Mouse (Mus musculus): ENCODE results near the gene Tmem245. TPM values are rescaled to one million over a fixed set of nuclear protein-coding genes. Genes with fewer than 3 reads are reported as not detected.

The Tmem245 gene
- total and polyA plus RNA-seq, 2 experiments from 2014 or later, result 9.8 to 24.7 TPM

GRCm38 (mm10) chr4:56930312-56930711 is 16.9 kb downstream of the Tmem245 start:
- DNase-seq, result no peak
- no peak overlapping the region for H3K4me2 ChIP-seq (ENCODE audit: low read depth)
- no peaks in the 10 kb centered on the region for H3K9me3 ChIP-seq (ENCODE audit: low read length)
- H3K9ac ChIP-seq, result no peak overlapping the region
- H3K4me3 ChIP-seq (ENCODE audit: low read depth, low read length), result no peak overlapping the region
- no peak for TF ChIP-seq CTCF (IDR thresholded peaks at IDR 0.05; ENCODE audit: low read depth)
- H3K36me3 ChIP-seq (ENCODE audit: insufficient read depth), result peaks cover 18% of the 10 kb centered on the region
- H3K27me3 ChIP-seq (ENCODE audit: insufficient read depth, low read length), result no peaks in the 10 kb centered on the region
- ATAC-seq, result no peak
- no peaks in the 10 kb centered on the region for H3K4me1 ChIP-seq (ENCODE audit: insufficient read depth)
- WGBS, result 86% methylated on average over 4 of the region's 4 CpGs
- H3K27ac ChIP-seq (ENCODE audit: low read depth, low read length), result no peak overlapping the region

- Histone ChIP-seq H3K4me1 (ENCODE audit: insufficient read depth) (no peaks in the 10 kb centered on the region), H3K27ac (ENCODE audit: low read depth, low read length) (no peak overlapping the region), H3K4me2 (ENCODE audit: low read depth) (no peak overlapping the region), H3K4me3 (ENCODE audit: low read depth, low read length) (no peak overlapping the region), H3K9me3 (ENCODE audit: low read length) (no peaks in the 10 kb centered on the region), H3K36me3 (ENCODE audit: insufficient read depth) (peaks cover 21% of the 10 kb centered on the region), H3K9ac (no peak overlapping the region), H3K27me3 (ENCODE audit: insufficient read depth, low read length) (no peaks in the 10 kb centered on the region)
- TF ChIP-seq CTCF (IDR thresholded peaks at IDR 0.05; ENCODE audit: low read depth), result no peak
- no peak for ATAC-seq
- WGBS, result 91% methylated on average over 4 of the region's 4 CpGs
- DNase-seq, result no peak
These were observed 20.3 kb downstream of the Tmem245 start for GRCm38 (mm10) chr4:56926971-56927370.

- H3K9me3 ChIP-seq (ENCODE audit: low read length), result no peaks in the 10 kb centered on the region
- 95% methylated on average over 11 of the region's 11 CpGs for WGBS
- H3K4me1 ChIP-seq (ENCODE audit: insufficient read depth), result no peaks in the 10 kb centered on the region
- H3K4me3 ChIP-seq (ENCODE audit: low read depth, low read length), result no peak overlapping the region
- H3K4me2 ChIP-seq (ENCODE audit: low read depth), result no peak overlapping the region
- no peak overlapping the region for H3K27ac ChIP-seq (ENCODE audit: low read depth, low read length)
- peaks cover 21% of the 10 kb centered on the region for H3K36me3 ChIP-seq (ENCODE audit: insufficient read depth)
- no peak overlapping the region for H3K9ac ChIP-seq
- TF ChIP-seq CTCF (IDR thresholded peaks at IDR 0.05; ENCODE audit: low read depth), result no peak
- ATAC-seq (no peak), DNase-seq (no peak)
- no peaks in the 10 kb centered on the region for H3K27me3 ChIP-seq (ENCODE audit: insufficient read depth, low read length)
These were observed 25.0 kb downstream of the Tmem245 start for GRCm38 (mm10) chr4:56922229-56922628.

DNA sequence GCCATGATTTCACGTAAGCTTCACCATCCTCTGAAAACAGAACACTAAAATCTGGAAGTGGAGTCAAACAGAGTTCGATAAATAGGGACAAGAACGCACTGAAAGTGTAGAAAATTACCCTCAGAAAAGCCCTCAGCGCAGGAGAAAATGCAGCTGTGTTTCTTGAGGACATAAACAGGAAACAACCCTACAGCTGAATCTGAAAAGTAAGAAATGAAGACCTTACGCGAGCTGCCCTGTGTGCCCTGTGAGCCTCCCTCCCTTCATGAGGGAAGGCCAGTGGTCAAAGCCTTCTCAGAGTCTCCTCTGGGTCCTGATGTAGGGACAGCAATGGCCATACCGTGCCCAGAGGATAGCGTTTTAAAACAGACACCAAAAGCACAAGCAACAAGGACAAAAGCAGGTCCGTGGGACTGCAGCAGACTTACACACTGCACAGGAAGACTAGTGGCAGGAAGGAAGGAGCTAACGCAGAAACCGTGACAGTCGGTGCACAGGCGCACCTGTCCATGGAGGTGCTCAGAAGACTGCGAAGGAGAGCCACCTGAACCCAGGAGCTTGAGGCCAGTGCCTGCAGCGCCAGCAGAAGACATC is 31.4 kb downstream of the Tmem245 start:
- WGBS, result 88% methylated on average over 15 of the region's 15 CpGs
- no peak for TF ChIP-seq CTCF (IDR thresholded peaks at IDR 0.05; ENCODE audit: low read depth)

DNA sequence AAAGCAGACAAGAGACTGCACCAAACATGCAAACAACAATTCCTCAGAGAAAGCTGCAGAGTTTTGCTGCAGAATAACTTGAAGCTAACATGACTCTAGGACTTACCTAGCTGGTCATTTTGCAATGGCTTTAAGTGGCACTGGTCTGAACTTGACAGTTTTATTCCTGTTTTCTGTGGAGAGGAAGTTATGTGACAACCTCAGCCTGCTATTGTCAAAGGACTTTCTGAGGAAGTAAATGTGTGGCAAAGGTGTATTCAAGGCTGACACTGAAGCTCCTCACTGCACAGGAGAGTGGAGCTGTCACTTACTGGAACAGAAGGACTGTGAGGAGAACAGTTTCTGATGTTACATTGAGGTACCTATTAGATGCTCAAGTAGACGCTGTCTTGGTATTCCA is 32.5 kb downstream of the Tmem245 start:
- Histone ChIP-seq H3K9ac (no peak overlapping the region), H3K4me3 (ENCODE audit: low read depth, low read length) (no peak overlapping the region), H3K4me1 (ENCODE audit: insufficient read depth) (no peaks in the 10 kb centered on the region), H3K36me3 (ENCODE audit: insufficient read depth) (peaks cover 50% of the 10 kb centered on the region), H3K27me3 (ENCODE audit: insufficient read depth, low read length) (no peaks in the 10 kb centered on the region), H3K27ac (ENCODE audit: low read depth, low read length) (no peak overlapping the region), H3K4me2 (ENCODE audit: low read depth) (no peak overlapping the region), H3K9me3 (ENCODE audit: low read length) (no peaks in the 10 kb centered on the region)
- DNase-seq (no peak), ATAC-seq (no peak)
- 82% methylated on average over 1 of the region's 1 CpGs for WGBS
- no peak for TF ChIP-seq CTCF (IDR thresholded peaks at IDR 0.05; ENCODE audit: low read depth)

More for the DNA sequence above, 31.4 kb downstream of the Tmem245 start:
- DNase-seq (no peak), ATAC-seq (no peak)
- Histone ChIP-seq H3K9ac (no peak overlapping the region), H3K36me3 (ENCODE audit: insufficient read depth) (peaks cover 40% of the 10 kb centered on the region), H3K27me3 (ENCODE audit: insufficient read depth, low read length) (no peaks in the 10 kb centered on the region), H3K4me1 (ENCODE audit: insufficient read depth) (no peaks in the 10 kb centered on the region), H3K4me3 (ENCODE audit: low read depth, low read length) (no peak overlapping the region), H3K27ac (ENCODE audit: low read depth, low read length) (no peak overlapping the region), H3K9me3 (ENCODE audit: low read length) (no peaks in the 10 kb centered on the region), H3K4me2 (ENCODE audit: low read depth) (no peak overlapping the region)

DNA sequence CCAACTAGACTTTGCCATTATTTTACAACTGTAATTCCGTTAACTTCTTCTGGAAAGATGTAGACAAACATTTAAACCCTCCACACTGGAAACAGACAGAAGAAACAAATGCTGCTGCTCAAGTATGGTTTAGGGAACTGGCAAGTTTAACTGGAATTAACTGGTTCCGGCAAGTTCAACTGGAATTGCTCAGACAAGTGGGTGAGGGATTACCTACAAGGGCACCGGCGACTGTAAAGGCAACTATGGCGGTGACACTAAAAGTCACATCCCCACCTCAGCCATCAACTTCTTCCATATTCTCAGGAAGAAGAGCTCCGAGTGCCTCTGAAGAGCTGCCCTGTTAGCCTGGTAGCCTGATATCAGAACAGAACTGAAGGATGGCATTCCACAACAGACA is 32.9 kb downstream of the Tmem245 start:
- Histone ChIP-seq H3K4me2 (ENCODE audit: low read depth) (no peak overlapping the region), H3K9ac (no peak overlapping the region), H3K9me3 (ENCODE audit: low read length) (no peaks in the 10 kb centered on the region), H3K4me3 (ENCODE audit: low read depth, low read length) (no peak overlapping the region), H3K27ac (ENCODE audit: low read depth, low read length) (no peak overlapping the region), H3K27me3 (ENCODE audit: insufficient read depth, low read length) (no peaks in the 10 kb centered on the region), H3K4me1 (ENCODE audit: insufficient read depth) (no peaks in the 10 kb centered on the region), H3K36me3 (ENCODE audit: insufficient read depth) (peaks cover 54% of the 10 kb centered on the region)
- WGBS, result 93% methylated on average over 6 of the region's 6 CpGs
- no peak for TF ChIP-seq CTCF (IDR thresholded peaks at IDR 0.05; ENCODE audit: low read depth)
- no peak for ATAC-seq
- no peak for DNase-seq

GRCm38 (mm10) chr4:56912382-56913001 is 34.7 kb downstream of the Tmem245 start:
- no peak for DNase-seq
- Histone ChIP-seq H3K4me3 (ENCODE audit: low read depth, low read length) (no peak overlapping the region), H3K27ac (ENCODE audit: low read depth, low read length) (no peak overlapping the region), H3K36me3 (ENCODE audit: insufficient read depth) (peaks cover 57% of the 10 kb centered on the region), H3K4me2 (ENCODE audit: low read depth) (no peak overlapping the region), H3K9me3 (ENCODE audit: low read length) (no peaks in the 10 kb centered on the region), H3K9ac (no peak overlapping the region), H3K4me1 (ENCODE audit: insufficient read depth) (no peaks in the 10 kb centered on the region), H3K27me3 (ENCODE audit: insufficient read depth, low read length) (no peaks in the 10 kb centered on the region)
- TF ChIP-seq CTCF (IDR thresholded peaks at IDR 0.05; ENCODE audit: low read depth), result no peak
- no peak for ATAC-seq
- WGBS, result 81% methylated on average over 7 of the region's 7 CpGs

All from forebrain, postnatal 0 days (tissue).